Mouse (Mus musculus): ENCODE data around the gene Harbi1. TPM values are rescaled to one million over a fixed set of nuclear protein-coding genes. Genes with fewer than 3 reads are reported as not detected.
"Not testable (repeated sequence)": the region's sequence is repeated elsewhere in the genome, so short reads cannot be mapped to it uniquely, and the experiment has no call there.

Gene Harbi1
- total RNA-seq, 4 experiments from 2014 or later, result 6.8 to 8.6 (median 7.5) TPM

DNA sequence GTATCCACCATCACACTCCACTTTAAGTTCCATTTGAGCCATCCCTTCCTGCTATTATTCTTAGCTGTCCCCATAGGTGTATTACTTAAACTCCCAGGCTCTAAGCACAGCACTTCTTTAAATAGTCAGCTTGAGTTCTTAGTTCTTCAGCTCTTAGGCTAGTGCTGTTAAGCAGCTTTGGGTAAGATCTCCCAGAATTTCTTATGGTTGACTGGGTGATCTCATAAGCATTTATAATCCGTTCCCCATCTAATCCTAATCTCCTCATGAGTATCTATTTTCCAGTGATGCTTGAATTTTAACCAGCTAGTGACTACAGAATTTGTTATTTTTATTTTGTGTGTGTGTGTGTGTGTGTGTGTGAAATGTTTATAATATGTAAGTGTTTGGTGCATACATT, 4.3 kb downstream of the Harbi1 start:
- no peak for DNase-seq (ENCODE audit: low spot score in 2 of 2)

DNA sequence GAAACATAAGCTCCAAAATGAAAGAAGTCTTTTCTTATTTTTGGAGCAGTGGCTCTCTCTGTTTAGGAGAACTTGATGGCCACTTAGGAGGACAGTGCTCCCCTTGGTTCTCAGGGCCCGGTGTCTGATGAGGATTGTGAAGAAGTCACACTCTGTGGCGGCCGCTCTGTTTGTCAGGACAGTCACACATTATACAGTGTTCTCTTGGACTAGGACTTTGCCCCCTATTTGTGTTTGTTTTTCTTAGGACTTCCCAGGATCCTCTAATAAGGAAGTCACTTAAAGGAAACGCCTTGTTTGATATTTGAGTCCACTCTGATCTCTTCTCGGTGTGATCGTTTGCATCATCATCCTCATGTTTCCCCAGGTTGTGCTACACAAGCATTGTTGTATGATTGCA, 7.6 kb downstream of the Harbi1 start:
- no peak for DNase-seq (ENCODE audit: low spot score in 2 of 2)

DNA sequence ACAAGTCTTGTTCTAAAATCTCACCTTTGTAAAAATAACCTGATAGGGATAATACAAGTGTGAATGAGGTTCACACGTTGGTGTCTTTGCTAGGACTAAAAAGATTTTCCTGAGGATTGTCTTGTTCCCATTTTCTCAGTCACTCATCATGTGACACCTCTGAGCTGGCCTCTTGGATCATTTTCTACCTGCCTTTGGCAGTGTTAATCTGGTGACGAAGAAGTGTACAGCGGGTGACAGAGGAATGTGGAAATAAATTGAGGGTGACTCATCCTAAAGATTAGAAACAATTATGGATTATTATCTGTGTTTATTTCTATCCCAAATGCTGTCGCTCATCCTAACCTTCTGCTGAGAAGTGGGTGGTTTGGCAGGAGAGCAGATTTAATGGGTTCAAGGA, 12.7 kb downstream of the Harbi1 start:
- no peak for DNase-seq (ENCODE audit: low spot score in 2 of 2)

DNA sequence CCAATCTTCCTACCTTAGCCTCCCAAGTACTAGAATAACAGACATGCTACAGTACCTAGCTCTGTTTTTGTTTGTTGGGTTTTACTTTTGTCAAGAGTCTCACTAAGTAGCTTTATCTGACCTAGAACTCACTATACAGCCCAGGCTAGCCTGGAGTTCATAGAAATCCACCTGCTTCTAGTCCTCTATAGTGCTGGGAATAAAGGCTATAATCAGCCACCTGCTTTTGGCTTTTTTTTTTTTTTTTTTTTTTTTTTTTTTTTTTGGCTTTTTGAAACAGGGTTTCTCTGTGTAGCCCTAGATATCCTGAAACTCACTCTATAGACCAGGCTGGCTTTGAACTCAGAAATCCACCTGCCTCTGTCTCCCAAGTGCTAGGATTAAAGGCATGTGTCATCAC, 13.3 kb downstream of the Harbi1 start:
- no peak for DNase-seq (ENCODE audit: low spot score in 2 of 2)

DNA sequence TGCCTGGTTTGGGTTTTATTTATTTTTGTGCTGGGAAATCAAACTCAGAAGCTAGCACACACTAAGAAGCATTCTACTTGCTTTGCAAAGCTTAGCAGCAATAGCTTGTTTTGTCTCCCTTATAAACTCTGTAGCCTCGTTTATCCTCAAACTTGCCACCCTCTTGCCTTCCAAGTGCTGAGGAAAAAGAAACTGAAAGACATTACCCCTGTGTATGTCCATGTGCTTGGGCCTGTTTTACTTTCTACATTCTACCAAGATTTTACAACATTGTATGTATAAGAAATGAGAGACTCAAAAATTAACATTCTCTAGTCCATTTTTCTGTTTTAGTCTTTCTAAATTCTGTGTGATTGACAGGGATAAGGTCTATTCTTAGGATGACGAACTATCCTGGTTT, 14.1 kb downstream of the Harbi1 start:
- DNase-seq (ENCODE audit: low spot score in 2 of 2), result no peak

DNA sequence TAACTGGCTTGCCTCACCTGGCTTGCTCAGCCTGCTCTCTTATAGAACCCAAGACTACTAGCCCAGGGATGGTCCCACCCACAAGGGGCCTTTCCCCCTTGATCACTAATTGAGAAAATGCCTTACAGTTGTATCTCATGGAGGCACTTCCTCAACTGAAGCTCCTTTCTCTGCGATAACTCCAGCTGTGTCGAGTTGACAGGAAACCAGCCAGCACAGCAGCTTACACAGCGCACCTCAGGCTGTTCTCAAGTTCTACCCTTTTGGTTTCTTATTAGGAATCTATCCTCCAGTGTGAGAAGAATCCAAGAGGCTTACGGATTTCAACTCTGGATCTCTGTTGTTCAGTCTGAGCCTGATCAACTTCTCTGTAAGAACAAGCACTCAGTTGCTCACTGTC, 14.8 kb downstream of the Harbi1 start:
- DNase-seq (ENCODE audit: low spot score in 2 of 2), result not testable (repeated sequence)

DNA sequence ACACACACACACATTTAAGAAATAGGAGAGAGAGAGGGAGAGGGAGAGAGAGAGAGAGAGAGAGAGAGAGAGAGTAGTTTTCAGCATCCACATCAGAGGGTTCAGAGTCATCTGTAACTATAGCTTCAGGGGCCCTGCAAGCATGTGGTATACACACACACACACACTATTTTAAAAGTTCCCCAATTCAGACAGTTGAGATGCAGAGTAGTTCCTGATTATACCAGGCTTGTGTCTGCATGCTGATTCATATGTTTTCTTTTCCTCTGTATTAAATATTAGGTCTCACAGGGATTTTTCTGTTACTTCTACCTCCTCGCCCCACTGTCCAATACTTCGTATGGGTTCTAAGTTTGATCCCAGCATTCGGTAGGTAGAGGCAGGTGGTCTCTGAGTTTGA, 16.4 kb downstream of the Harbi1 start:
- no peak for DNase-seq (ENCODE audit: low spot score in 2 of 2)

DNA sequence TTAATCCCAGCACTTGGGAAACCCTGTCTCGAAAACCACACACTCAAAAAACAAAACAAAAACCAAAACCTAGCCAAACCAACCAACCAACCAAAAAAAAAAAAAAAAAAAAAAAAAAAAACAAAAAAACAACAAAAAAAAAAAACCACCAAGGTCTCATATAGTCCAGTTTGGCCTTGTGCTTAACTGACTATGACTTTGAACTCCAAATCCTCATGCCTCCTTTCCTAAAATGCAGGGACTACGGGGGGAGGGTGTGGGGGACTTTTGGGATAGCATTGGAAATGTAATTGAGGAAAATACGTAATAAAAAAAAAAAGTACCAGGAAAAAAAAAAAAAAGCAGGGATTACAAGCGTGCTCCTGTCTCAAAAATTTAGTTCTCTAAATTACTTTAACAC, 18.9 kb downstream of the Harbi1 start:
- no peak for DNase-seq (ENCODE audit: low spot score in 2 of 2)

DNA sequence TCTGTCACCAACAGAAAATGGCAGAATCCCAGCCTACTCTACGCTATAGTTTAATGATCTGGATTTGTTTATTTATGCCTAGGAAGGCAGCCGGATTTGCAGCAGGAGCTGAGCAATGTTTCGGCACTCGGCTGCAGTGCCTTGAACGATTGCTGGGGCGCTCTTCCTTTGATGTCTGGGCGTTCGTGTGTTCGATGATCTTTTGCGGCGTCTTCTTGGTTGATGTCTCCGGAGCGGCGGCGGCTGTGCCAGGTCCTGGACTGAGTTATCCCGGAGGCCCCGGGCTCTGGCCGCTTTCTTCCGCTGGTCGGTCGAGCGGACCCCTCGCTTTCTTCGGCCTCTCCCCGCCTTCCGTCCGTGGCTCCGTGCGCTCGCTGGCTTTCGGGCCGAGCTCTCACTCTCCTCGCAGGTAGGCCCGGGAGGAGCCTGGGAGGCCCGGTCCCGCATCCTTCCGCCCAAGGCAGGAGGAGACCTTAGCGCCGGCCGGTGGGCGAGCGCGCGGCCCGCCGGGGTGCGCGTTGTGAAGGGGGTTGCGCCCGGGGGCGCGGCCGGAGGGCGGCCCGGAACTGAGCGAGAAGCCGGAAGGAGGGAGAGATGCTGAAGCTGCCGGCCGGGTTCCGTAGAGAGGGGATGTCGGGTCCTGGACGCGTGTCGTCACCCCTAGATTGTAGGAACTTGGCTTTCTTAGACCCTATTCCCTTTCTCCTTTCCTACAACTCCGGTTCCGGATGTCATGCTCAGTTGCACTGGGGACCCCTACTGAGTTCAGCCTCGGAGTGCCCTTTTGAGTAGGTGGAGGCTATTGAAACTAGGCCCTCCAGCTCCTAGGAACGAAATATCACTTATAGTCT, 19.5 kb downstream of the Harbi1 start, which contains the start of gene Ambra1:
Gene Ambra1, plus strand, starts transcription at position 164 of the 851 bp plus-strand sequence.
- DNase-seq (ENCODE audit: low spot score in 2 of 2), result peak; percentile 74 to 82

DNA sequence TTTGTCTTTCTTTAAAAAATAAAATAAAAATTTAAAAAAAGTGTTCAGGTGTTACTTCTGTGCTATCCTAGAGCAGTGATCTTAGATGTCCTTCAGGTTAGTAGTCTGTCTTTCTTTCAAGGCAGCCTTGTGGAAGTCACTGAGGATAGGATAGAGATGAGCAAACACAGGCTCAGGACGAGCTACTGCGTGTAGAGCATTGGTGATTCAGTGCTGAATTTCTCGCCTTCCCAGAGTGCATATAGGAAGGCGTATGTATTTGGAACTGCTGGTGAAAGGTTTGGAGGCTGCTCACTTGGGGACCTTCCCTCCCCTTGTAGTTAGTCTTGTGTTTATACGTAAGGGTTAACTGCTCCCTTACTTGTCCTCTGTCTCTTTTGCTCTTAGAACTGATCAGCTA, 24.6 kb downstream of the Harbi1 start:
- no peak for DNase-seq (ENCODE audit: low spot score in 2 of 2)

DNA sequence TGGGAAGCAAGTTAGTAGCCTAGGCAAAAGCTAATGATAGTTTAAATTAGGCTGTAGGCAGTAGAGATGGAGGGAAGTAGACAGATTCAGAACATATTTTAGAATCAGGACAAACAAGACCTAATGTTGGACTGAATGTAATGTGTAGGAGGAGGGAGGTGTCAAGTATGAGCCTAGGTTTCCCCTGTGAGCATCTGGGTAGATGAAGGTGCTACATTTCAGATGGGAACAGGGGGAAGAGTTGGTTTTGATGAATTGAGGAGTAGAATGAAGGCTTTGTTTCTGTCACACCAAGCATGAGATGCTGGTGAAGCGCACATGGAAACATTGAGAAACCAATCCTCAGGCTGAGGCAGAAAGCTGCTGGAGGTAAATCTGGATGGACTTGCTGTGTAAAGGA, 28.9 kb downstream of the Harbi1 start:
- no peak for DNase-seq (ENCODE audit: low spot score in 2 of 2)

DNA sequence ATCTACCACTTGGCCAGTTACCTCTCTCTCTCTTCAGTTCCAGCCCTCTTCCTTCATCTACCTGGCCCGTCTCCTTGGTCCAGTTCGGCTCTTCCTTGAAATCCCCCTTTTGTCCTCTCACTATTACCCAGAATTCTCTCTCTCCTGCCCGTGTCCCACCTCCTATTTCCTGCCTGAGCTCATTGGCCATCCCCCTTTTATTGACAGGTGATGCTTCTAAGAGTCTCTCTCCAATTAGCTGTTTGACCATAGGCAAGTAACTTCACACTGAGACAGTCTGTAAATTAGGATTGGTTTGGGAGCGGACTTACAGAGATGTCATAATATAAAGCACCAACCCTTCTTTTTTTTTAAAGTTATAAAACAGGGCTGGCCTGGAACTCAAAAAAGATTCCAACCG, 34.0 kb downstream of the Harbi1 start:
- DNase-seq (ENCODE audit: low spot score in 2 of 2), result no peak

DNA sequence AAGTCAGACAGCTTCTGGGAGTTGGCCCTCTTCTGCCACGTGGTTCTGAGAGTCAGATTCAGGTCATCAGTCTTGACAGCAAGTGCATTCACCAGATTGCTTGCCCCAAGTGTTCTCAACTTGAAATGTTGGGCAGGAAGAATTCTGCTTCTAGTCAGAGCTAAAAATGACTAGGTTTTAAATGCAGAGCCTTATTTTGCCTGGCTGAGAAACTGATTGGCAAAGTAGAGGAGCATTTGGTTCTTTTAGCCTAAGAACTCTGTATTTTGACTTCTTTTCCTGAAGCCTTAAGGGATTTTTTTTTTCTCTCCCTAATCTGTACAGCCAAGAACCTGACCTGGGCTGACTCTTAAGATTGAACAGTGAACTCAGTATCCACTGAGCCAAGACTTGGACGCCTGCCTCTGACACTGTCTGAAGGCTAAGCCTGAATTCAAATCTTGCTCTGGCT, 39.2 kb downstream of the Harbi1 start:
- no peak for DNase-seq (ENCODE audit: low spot score in 2 of 2)

Other genes with a start within 250 kb of the Harbi1 start
- gene Ckap5, start 184.1 kb upstream of the Harbi1 start, total RNA-seq (2022), result 100 to 1,000 TPM; 116 to 144 (median 129) TPM
- gene F2, start 74.4 kb upstream of the Harbi1 start, total RNA-seq (2022), result under 1 TPM in 2 of 4 experiments, not detected in 2; 0.23 to 0.42 TPM
- gene Zfp408, start 61.1 kb upstream of the Harbi1 start, total RNA-seq (2022), result 10 to 100 TPM; 11.6 to 14.5 (median 13.7) TPM
- gene Arhgap1, start 61.0 kb upstream of the Harbi1 start, total RNA-seq (2022), result 10 to 100 TPM; 60.8 to 82.1 (median 74.6) TPM
- gene Atg13, start 276 bp upstream of the Harbi1 start, total RNA-seq (2022), result 10 to 100 TPM; 76.1 to 90.9 (median 83.8) TPM
- 10 to 100 TPM; 54.8 to 55.6 (median 55.1) TPM for gene Ambra1, start 19.3 kb downstream of the Harbi1 start, total RNA-seq (2022)
- gene Chrm4, start 216.4 kb downstream of the Harbi1 start, total RNA-seq (2022), result 10 to 100 TPM; 57.9 to 66.5 (median 60.3) TPM
- gene Mdk, start 221.4 kb downstream of the Harbi1 start, total RNA-seq (2022), result 10 to 100 TPM; 17.9 to 21.1 (median 19.8) TPM
- not detected for gene Gm9821, start 234.9 kb downstream of the Harbi1 start, total RNA-seq (2022)

All from left cerebral cortex, adult 8-10 months (tissue).